Mouse (Mus musculus): ENCODE measurements around the gene Nat10. TPM values are rescaled to one million over a fixed set of nuclear protein-coding genes. Genes with fewer than 3 reads are reported as not detected.

Gene Nat10
- polyA plus RNA-seq, 1 experiment from 2014 or later: 18.5 TPM

DNA sequence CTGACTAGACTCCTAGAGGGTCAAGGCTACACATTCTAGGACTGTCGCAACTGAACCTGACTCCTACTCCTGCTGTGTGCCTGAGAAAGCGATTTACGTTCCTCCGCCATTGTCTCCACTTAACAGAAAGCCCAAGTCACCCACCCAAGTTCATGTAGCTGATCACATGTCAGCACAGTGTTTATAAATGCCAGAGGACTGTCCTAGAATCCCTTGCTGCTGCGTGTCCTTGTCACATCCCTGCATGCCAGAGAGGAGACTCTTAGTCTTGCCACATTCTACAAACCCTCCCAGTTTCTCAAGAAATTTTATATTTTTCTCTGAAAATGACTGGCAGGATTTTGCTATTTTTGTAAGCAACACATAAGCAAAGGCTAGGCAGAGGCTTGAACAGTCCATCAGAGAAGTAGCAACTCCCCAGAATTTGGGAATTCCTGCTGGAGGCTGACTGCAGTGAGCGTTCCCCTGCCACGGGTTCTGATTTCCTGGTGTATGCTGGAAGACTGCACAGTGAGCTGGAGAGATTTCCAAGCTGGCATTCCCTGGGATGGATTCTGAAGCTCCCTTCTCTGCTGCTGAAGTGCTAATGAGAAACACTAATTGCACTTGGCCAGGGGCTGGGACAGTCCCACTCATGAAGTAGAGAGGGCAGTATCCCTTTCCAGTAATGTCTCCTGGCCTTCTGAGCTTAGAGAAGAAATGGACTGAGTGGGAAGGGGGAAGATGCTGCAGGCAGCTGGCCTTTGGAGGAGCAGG, 83.3 kb downstream of the Nat10 start:
- H3K27me3 ChIP-seq (replicated peaks): no peaks in the 10 kb centered on the region
- no peak overlapping the region for H3K4me2 ChIP-seq
- H3K9ac ChIP-seq (replicated peaks): no peak overlapping the region
- no peak for ATAC-seq (ENCODE audit: low FRiP score)
- H3K36me3 ChIP-seq: no peaks in the 10 kb centered on the region
- H3K4me3 ChIP-seq (replicated peaks): no peak overlapping the region
- WGBS: 74% methylated on average over 7 of the region's 7 CpGs
- H3K27ac ChIP-seq (replicated peaks): no peak overlapping the region
- H3K4me1 ChIP-seq: peaks cover 20% of the 10 kb centered on the region; the same call in 1 of the 2 replicates
- H3K9me3 ChIP-seq (replicated peaks): no peaks in the 10 kb centered on the region

DNA sequence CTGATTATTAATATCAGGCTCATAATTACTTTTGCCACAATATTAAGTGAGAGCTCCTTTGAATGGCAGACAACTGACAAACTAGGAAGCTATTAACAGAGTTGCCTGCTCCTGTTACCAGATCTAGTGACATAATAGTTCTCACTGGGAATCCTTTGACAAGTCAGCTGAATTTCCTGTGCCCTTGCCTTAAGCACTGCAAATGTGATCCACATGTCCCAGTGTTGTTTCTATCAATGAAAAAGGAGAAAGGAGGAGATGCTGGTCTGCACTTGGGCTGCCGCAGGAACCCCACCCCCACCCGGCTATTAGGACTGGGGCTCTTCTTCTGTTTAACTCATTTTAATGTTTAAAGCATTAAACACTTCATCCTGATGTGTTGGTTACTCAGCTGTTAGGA, 84.3 kb downstream of the Nat10 start:
- H3K9ac ChIP-seq (replicated peaks): no peak overlapping the region
- WGBS: 61% methylated on average over 2 of the region's 2 CpGs
- no peak for ATAC-seq (ENCODE audit: low FRiP score)
- no peak overlapping the region for H3K4me2 ChIP-seq
- H3K27ac ChIP-seq (replicated peaks): no peak overlapping the region
- peaks cover 21% of the 10 kb centered on the region; the same call in 1 of the 2 replicates for H3K4me1 ChIP-seq
- no peaks in the 10 kb centered on the region for H3K9me3 ChIP-seq (replicated peaks)
- H3K4me3 ChIP-seq (replicated peaks): no peak overlapping the region
- no peaks in the 10 kb centered on the region for H3K27me3 ChIP-seq (replicated peaks)
- no peaks in the 10 kb centered on the region for H3K36me3 ChIP-seq

DNA sequence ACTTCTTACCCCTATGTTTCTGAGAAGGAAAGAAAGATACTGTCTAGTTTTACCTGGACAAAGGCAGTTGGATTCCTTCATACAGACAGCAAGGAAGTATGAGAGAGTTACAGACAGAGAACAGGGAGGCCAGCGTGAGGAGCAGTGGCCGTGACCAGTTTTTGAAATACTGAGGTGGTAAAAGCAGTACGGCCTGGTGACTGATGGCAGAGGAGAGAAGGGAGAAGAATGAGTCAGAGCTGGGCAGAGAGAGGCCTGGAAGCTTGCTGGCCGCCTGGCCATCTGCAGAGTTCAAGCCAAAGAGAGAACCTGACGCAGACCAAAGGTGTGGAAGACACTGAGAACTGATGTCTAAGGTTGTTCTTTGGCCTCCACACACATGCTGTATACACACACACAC, 85.7 kb downstream of the Nat10 start:
- Histone ChIP-seq H3K9ac (replicated peaks) (no peak overlapping the region), H3K4me1 (peaks cover 18% of the 10 kb centered on the region; the same call in 1 of the 2 replicates), H3K9me3 (replicated peaks) (no peaks in the 10 kb centered on the region), H3K4me3 (replicated peaks) (no peak overlapping the region), H3K27me3 (replicated peaks) (no peaks in the 10 kb centered on the region), H3K27ac (replicated peaks) (no peak overlapping the region), H3K4me2 (no peak overlapping the region), H3K36me3 (no peaks in the 10 kb centered on the region)
- ATAC-seq (ENCODE audit: low FRiP score): no peak
- WGBS: 83% methylated on average over 5 of the region's 5 CpGs

GRCm38 (mm10) chr2:103673609-103674008, 87.5 kb downstream of the Nat10 start:
- Histone ChIP-seq H3K4me2 (no peak overlapping the region), H3K4me1 (peaks cover 33% of the 10 kb centered on the region), H3K9me3 (replicated peaks) (no peaks in the 10 kb centered on the region), H3K36me3 (no peaks in the 10 kb centered on the region), H3K27ac (replicated peaks) (no peak overlapping the region), H3K4me3 (replicated peaks) (no peak overlapping the region), H3K9ac (replicated peaks) (no peak overlapping the region), H3K27me3 (replicated peaks) (no peaks in the 10 kb centered on the region)
- ATAC-seq (ENCODE audit: low FRiP score): no peak
- 89% methylated on average over 4 of the region's 4 CpGs for WGBS

DNA sequence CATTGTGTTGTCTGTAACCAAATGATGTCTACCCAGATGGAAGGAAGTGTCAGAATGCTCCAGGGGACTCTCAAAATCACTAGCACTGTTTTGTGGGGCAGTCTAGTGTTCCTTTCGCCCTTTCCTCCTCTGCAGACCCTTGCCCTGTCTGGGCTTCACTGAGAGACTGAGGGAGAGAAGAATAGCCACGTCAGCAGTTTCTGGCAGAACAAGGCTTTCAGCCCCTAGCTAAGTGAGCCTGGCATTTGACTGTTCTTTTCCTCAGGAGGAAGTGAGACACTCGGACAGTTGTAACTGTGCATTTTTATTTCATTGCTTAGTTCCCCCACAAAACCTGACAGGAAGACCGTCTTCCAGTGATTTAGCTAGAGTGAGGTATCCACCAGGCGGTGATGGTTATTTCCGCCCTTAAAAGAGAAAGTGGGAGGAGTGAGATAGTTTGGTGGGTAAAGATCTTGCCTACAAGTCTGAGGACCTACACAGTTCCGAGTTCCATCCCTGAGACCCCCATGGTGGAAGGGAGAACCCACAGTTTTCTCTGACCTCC, 88.4 kb downstream of the Nat10 start:
- ATAC-seq (ENCODE audit: low FRiP score): no peak
- Histone ChIP-seq H3K27me3 (replicated peaks) (no peaks in the 10 kb centered on the region), H3K4me3 (replicated peaks) (no peak overlapping the region), H3K9me3 (replicated peaks) (no peaks in the 10 kb centered on the region), H3K36me3 (no peaks in the 10 kb centered on the region), H3K4me2 (no peak overlapping the region), H3K27ac (replicated peaks) (no peak overlapping the region), H3K4me1 (peaks cover 43% of the 10 kb centered on the region), H3K9ac (replicated peaks) (no peak overlapping the region)
- 79% methylated on average over 7 of the region's 7 CpGs for WGBS

Other genes with a start within 250 kb of the Nat10 start
- 10.8 and 11.5 TPM in 2 replicates for gene Abtb2, start 195.0 kb downstream of the Nat10 start, polyA plus RNA-seq (2015; fragmentation: Nextera tagmentation; extraction: Ambion mirVana)
- 304 and 308 TPM in 2 replicates for gene Caprin1, start 36.4 kb upstream of the Nat10 start, polyA plus RNA-seq (2015; fragmentation: Nextera tagmentation; extraction: Ambion mirVana)
- gene Lmo2, start 196.7 kb upstream of the Nat10 start, polyA plus RNA-seq (2015; fragmentation: Nextera tagmentation; extraction: Ambion mirVana): 49.6 and 55.4 TPM in 2 replicates

Measured in neural tube, embryonic 15.5 days (tissue).